Mouse (Mus musculus) embryonic facial prominence, embryonic 13.5 days (tissue): ENCODE measurements at regions not wholly inside any gene's neighbourhood (a gene's known extent, or its start where the extent isn't known, plus 50 kb on each side); places are given as distances from the start of the nearest gene placed in this dataset.

Experiments
- ATAC-seq: fragments of 200-750 bp; cut with Nextera tagmentation; 2 replicates; pipeline ENCODE4 v1.8.0; 2017; ENCODE audit warnings: low read depth; ENCODE audit not compliant: insufficient number of reproducible peaks, insufficient read depth, low FRiP score, low TSS enrichment
- H3K27ac ChIP-seq: fragments of 300-500 bp; sonication (generic); 2 replicates; pipeline ENCODE4 v1.5.1; 2015; ENCODE audit warnings: moderate library complexity, mild to moderate bottlenecking, inconsistent platforms
- H3K27me3 ChIP-seq: fragments of 300-500 bp; sonication (generic); 2 replicates; pipeline ENCODE4 v1.6.1; 2015; ENCODE audit warnings: mild to moderate bottlenecking, inconsistent platforms
- H3K36me3 ChIP-seq: fragments of 300-500 bp; sonication (generic); 2 replicates; pipeline ENCODE4 v1.6.1; 2015; ENCODE audit warnings: mild to moderate bottlenecking, inconsistent platforms
- H3K4me1 ChIP-seq: fragments of 300-500 bp; sonication (generic); 2 replicates; pipeline ENCODE4 v1.6.1; 2015; ENCODE audit warnings: inconsistent platforms
- H3K4me2 ChIP-seq: fragments of 300-500 bp; sonication (generic); 2 replicates; pipeline ENCODE4 v1.6.1; 2015; ENCODE audit warnings: moderate library complexity, mild to moderate bottlenecking, inconsistent platforms
- H3K4me3 ChIP-seq: fragments of 300-500 bp; sonication (generic); 2 replicates; pipeline ENCODE4 v1.5.1; 2015; ENCODE audit warnings: mild to moderate bottlenecking, inconsistent platforms
- H3K9ac ChIP-seq: fragments of 300-500 bp; sonication (generic); 2 replicates; pipeline ENCODE4 v1.6.1; 2015; ENCODE audit warnings: mild to moderate bottlenecking, inconsistent platforms
- H3K9me3 ChIP-seq: fragments of 300-500 bp; sonication (generic); 2 replicates; pipeline ENCODE4 v1.6.1; 2016; ENCODE audit warnings: inconsistent platforms
- WGBS: fragments of 180-500 bp; shearing (Covaris S2); methylation state at CpG from one replicate; pipeline ENCODE4 v1.1.7; 2015; ENCODE audit warnings: mixed read lengths; 5-methylcytosine and 5-hydroxymethylcytosine counted together

DNA sequence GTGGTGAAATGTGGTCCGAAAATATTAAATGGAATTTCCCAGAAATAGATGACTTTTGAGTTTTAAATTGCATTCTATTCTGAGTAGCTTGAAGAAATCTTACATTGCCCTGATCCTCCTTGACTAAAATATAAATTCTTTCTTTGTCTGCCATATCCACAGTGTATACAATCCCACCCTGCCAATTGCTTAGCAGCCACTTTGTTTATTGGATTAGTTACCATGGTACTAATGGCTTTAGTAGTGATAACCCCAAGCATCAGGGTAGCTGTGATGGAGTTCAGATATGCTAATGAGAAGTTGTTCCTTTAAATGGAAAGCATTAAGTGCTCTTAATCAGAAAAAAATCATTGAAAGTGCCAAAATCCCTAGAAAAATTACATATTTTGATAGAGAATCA, 277.4 kb upstream of the Pitrm1 start:
- Histone ChIP-seq H3K27me3 (no peaks in the 10 kb centered on the region), H3K4me2 (no peak overlapping the region), H3K9ac (no peak overlapping the region), H3K36me3 (no peaks in the 10 kb centered on the region), H3K4me3 (no peak overlapping the region), H3K9me3 (no peaks in the 10 kb centered on the region), H3K4me1 (no peaks in the 10 kb centered on the region), H3K27ac (no peak overlapping the region)
- WGBS = 81% methylated on average over 1 of the region's 1 CpGs
- no peak for ATAC-seq

DNA sequence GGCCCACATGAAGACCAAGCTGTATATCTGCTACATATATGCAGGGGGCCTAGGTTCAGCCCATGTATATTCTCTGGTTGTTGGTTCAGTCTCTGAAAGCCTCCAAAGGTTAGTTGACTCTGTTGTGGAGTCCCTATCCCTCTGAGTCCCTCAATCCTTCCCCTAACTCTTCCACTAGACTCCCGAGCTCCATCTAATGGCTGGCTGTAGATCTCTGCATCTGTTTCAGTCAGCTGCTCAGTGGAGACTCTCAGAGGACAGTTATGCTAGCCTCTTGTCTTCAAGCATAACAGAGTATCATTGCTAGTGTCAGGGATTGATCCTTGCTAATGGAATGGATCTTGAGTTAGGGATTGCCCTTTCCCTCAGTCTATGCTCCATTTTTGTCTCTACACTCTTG, 275.0 kb upstream of the Pitrm1 start:
- no peak for ATAC-seq
- no peaks in the 10 kb centered on the region for H3K27me3 ChIP-seq
- H3K4me3 ChIP-seq = no peak overlapping the region
- H3K9me3 ChIP-seq = no peaks in the 10 kb centered on the region
- H3K36me3 ChIP-seq = no peaks in the 10 kb centered on the region
- no peak overlapping the region for H3K4me2 ChIP-seq
- no peaks in the 10 kb centered on the region for H3K4me1 ChIP-seq
- no peak overlapping the region for H3K9ac ChIP-seq
- H3K27ac ChIP-seq = no peak overlapping the region
- WGBS = 67% methylated on average over 1 of the region's 1 CpGs

DNA sequence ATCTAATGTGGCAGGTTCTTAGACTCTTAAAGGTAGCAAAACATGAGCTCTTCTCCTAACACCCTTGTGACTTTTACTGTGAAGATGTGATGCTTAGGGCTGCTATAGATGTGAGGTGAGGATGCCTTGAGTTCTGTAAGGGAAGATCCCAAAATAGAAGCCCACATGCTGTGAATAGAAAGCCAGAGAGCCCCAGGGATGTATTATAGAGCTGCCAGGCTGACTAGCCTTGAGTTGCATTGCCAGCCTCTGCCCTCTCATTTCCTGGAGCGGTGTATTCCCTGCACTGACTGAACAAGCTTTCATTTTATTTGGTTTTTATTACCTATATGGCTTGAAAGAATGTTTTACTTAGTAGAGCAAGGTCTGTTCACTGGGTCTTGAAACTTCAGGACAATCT, 267.9 kb upstream of the Pitrm1 start:
- no peaks in the 10 kb centered on the region for H3K4me1 ChIP-seq
- H3K4me3 ChIP-seq = no peak overlapping the region
- 81% methylated on average over 1 of the region's 1 CpGs for WGBS
- H3K27me3 ChIP-seq = no peaks in the 10 kb centered on the region
- ATAC-seq = no peak
- H3K9ac ChIP-seq = no peak overlapping the region
- H3K9me3 ChIP-seq = no peaks in the 10 kb centered on the region
- H3K27ac ChIP-seq = no peak overlapping the region
- H3K36me3 ChIP-seq = no peaks in the 10 kb centered on the region
- H3K4me2 ChIP-seq = no peak overlapping the region

DNA sequence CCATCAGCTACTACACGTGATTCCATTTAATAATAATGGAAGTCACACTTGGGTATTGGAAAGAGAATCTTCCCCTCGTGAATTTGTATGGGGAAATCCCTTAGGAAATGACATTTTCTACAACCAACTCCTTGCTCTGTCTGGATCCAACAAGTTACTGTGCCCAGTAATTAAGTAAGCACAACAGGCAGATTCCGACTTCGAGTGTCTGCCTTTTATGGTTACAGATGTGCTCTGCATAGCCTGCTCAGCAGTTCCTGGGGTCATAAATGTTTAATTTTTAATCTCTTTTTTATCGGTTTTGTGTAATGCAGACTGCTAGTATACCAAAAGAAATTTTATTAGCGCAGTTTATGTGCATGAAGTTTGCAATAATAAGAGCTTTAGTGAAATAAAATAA, 259.8 kb upstream of the Pitrm1 start:
- 68% methylated on average over 6 of the region's 6 CpGs for WGBS
- no peak for ATAC-seq
- Histone ChIP-seq H3K4me1 (no peaks in the 10 kb centered on the region), H3K36me3 (no peaks in the 10 kb centered on the region), H3K9ac (no peak overlapping the region), H3K4me3 (no peak overlapping the region), H3K27ac (no peak overlapping the region), H3K27me3 (no peaks in the 10 kb centered on the region), H3K4me2 (no peak overlapping the region), H3K9me3 (no peaks in the 10 kb centered on the region)

DNA sequence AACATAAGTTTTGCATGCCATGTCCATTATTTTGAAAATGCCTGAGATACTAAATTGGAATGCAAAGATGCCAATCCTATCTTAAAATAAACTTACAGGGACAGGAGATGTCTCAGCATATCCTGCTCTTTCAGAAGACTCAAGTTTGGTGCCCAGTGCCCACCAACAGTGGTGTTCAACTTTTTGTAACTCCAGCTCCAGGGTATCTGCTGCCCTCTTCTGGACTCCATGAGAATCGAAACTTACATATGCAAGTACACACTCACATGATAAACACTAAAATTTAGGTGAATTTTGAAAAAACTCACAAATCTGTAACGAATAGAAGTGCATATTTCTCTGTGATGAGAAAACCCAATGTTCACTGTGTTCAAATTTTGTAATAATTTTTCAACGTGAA, 255.9 kb upstream of the Pitrm1 start:
- Histone ChIP-seq H3K27me3 (no peaks in the 10 kb centered on the region), H3K4me1 (no peaks in the 10 kb centered on the region), H3K4me3 (no peak overlapping the region), H3K9ac (no peak overlapping the region), H3K27ac (no peak overlapping the region), H3K4me2 (no peak overlapping the region), H3K36me3 (no peaks in the 10 kb centered on the region), H3K9me3 (no peaks in the 10 kb centered on the region)
- 49% methylated on average over 3 of the region's 3 CpGs for WGBS
- ATAC-seq = no peak

DNA sequence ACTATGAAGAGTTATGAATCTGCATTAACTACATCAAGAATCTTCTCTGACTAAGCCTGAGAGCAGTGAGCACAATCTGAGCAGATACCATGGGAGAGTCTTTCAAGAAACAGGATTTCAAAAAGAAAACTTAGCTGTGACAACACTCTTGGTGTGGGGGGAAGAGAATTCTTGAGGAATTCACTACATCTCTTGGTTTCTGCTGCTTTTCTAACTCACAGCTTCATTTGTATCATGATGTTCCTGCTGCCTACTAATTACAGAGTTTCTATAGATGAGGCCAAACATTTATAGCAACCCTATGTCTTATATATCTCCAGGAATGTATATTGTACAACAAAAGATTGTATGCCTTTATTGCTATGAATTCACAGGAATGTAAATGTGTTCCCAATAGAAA, 242.2 kb upstream of the Pitrm1 start:
- ATAC-seq = no peak
- H3K9ac ChIP-seq = no peak overlapping the region
- H3K27ac ChIP-seq = no peak overlapping the region
- no peak overlapping the region for H3K4me3 ChIP-seq
- H3K4me2 ChIP-seq = no peak overlapping the region
- no peaks in the 10 kb centered on the region for H3K4me1 ChIP-seq
- no peaks in the 10 kb centered on the region for H3K27me3 ChIP-seq
- no peaks in the 10 kb centered on the region for H3K36me3 ChIP-seq
- H3K9me3 ChIP-seq = no peaks in the 10 kb centered on the region

DNA sequence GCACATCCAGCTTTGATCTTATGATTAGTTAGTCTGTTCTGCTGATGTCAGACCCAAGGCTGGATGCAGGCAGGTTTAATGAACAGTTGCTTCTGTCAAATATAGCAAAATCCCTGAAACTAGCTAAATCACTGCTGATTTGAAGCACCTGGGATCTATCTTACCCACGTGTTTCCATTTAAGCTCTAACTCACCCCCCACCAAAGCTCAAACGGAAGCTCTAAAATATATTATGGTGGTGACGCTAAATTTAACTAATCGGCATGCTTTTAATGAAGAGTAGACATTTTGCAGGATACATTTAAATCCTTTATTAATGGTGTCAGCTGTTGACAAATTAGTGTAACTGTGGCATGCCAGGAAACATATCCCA, 241.3 kb upstream of the Pitrm1 start:
- H3K4me2 ChIP-seq = no peak overlapping the region
- no peak for ATAC-seq
- no peak overlapping the region for H3K27ac ChIP-seq
- H3K4me3 ChIP-seq = no peak overlapping the region
- H3K9ac ChIP-seq = no peak overlapping the region
- H3K9me3 ChIP-seq = no peaks in the 10 kb centered on the region
- 24% methylated on average over 4 of the region's 4 CpGs for WGBS
- no peaks in the 10 kb centered on the region for H3K36me3 ChIP-seq
- no peaks in the 10 kb centered on the region for H3K27me3 ChIP-seq
- H3K4me1 ChIP-seq = no peaks in the 10 kb centered on the region

DNA sequence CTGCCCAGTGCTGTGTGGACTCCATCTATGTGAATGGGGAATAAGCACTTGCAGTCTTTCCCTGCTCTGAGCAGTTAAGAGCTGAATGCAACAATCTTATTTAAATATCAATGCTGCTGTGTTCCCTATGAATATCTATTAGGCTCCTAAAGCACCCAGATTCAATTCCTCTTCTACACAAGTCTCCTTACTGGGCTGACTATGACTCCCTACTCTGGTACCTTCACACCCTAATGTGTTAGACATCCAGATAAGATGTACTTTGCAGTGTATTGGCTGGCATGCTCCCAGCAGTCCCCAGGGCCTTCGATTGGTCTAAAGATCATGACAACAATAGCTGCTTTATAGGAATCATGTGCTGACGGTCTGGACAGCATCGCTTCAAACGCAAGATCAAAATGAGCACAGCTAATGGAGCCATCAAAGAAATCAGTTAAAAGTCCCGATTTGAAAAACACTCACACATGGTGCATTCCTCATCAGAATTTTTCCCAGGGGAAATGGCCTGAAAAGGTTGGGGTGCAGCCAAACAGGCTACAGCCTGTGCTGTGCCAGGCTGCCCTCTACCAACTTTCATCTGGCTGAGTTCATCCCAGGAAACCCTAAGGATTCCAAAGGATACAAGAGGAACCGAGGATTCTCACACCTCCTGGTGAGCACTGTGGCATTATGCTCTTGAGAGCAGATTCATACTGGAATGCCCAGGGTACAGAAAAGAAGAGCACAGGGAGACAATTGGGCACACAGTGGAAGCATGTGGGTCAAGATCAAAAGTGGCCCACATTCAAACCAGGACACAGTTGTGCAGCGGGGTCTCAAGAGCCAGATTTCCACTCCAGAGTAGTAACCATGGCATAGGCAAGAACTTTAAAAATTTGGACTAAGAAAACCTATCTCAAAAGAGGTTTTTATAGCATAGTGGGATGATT, 240.7 kb upstream of the Pitrm1 start:
- WGBS = 43% methylated on average over 7 of the region's 7 CpGs
- H3K9ac ChIP-seq = no peak overlapping the region

DNA sequence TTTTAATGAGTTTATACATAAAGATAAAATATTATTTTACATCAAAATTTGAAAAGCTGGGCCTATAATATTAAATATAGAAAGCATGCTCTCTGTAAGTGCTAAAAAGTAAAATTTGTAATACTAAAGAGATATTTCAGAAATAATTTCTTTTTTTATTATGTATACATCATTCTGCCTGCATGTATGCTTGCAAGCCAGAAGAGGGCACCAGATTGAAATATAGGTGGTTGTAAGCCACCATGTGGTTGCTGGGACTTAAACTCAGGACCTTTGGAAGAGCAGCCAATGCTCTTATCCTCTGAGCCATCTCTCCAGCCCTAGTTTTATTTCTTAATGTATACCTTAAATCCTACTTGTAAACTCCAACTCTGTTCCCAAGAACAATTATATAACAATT, 231.7 kb upstream of the Pitrm1 start:
- H3K4me3 ChIP-seq = no peak overlapping the region
- ATAC-seq = no peak
- H3K4me2 ChIP-seq = no peak overlapping the region
- no peaks in the 10 kb centered on the region for H3K36me3 ChIP-seq
- H3K27ac ChIP-seq = no peak overlapping the region
- H3K9ac ChIP-seq = no peak overlapping the region
- no peaks in the 10 kb centered on the region for H3K27me3 ChIP-seq
- H3K4me1 ChIP-seq = no peaks in the 10 kb centered on the region
- no peaks in the 10 kb centered on the region for H3K9me3 ChIP-seq

More for the DNA sequence above, 240.7 kb upstream of the Pitrm1 start:
- Histone ChIP-seq H3K27me3 (no peaks in the 10 kb centered on the region), H3K4me2 (no peak overlapping the region), H3K9me3 (no peaks in the 10 kb centered on the region), H3K4me1 (no peaks in the 10 kb centered on the region), H3K36me3 (no peaks in the 10 kb centered on the region), H3K27ac (no peak overlapping the region), H3K4me3 (no peak overlapping the region)
- no peak for ATAC-seq

DNA sequence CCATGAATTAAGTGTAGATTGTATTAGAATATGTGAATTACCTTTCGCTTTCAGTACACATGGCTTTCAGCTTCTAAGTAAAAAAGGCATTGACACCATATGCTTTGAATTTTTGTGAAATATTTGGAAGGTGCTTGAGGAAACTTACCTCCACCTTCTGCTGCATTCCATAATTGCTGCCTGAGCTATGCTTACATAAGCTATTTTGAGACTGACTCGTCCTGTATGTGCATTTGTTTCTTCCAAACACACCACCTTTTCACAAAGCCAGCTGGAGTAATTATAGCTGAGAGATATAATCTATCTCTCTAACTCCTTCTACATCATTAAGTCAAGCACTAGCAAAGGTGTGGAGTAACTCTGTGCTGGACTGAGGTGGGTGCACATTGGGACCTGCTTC, 224.0 kb upstream of the Pitrm1 start:
- ATAC-seq = no peak
- Histone ChIP-seq H3K9me3 (no peaks in the 10 kb centered on the region), H3K27ac (no peak overlapping the region), H3K36me3 (no peaks in the 10 kb centered on the region), H3K4me3 (no peak overlapping the region), H3K4me1 (no peaks in the 10 kb centered on the region), H3K9ac (no peak overlapping the region), H3K4me2 (no peak overlapping the region), H3K27me3 (no peaks in the 10 kb centered on the region)
- 65% methylated on average over 2 of the region's 2 CpGs for WGBS

DNA sequence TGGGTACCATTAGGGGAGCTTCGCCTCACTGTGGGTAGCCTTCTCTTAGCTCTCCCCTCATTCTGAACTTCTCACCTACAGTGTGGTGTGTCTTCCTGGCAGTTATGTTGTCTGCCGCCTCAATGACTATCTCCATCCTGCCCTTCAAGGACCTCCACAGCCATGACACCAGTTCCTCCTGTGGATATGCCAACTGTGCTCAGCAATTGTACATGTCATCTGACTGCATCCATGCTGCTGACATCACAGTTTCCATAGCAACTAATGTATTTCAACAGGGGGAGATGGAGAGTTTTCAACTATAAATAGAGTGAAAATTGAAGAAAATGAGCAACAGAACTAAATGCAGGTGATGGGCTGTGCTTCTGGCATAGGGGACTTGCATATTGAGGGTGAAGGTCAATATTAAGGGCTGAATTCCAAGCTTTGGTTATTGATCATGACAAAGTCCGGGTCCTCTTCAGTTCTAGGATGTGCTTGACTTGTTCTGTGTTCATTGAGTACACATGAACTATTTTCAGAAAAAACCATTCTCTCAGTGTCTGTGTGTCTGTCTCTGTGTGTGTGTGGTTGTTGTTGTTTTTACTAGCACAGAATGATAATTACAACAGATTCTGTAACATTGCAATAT, 217.5 kb upstream of the Pitrm1 start:
- ATAC-seq = no peak
- Histone ChIP-seq H3K4me3 (no peak overlapping the region), H3K9ac (no peak overlapping the region), H3K27me3 (no peaks in the 10 kb centered on the region), H3K4me1 (no peaks in the 10 kb centered on the region), H3K36me3 (no peaks in the 10 kb centered on the region), H3K4me2 (no peak overlapping the region), H3K27ac (no peak overlapping the region), H3K9me3 (no peaks in the 10 kb centered on the region)
- whole genome bisulfite sequencing = 93% methylated on average over 3 of the region's 3 CpGs

DNA sequence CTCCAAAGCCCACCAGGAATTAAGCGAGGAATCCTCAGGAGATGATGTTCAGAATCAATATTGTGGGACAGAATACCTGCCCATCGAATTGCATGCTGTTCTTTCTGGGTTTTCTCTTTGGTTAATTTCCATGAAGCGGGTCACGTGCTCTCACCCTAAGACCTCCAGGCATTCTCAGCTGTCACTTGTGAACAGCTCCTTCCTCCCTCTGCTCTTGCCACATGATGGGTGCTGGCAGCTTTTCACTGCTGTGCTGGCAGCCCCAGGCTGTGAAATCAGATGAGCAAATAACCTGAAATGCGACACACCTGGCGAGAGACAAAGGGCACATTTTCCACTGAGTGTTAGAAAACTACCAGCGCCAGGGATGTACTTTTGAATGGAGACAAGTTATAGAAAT, 207.8 kb upstream of the Pitrm1 start:
- no peaks in the 10 kb centered on the region for H3K36me3 ChIP-seq
- 54% methylated on average over 7 of the region's 7 CpGs for WGBS
- H3K4me3 ChIP-seq = no peak overlapping the region
- H3K9ac ChIP-seq = no peak overlapping the region
- no peak for ATAC-seq
- no peak overlapping the region for H3K27ac ChIP-seq
- H3K4me1 ChIP-seq = peaks cover 5% of the 10 kb centered on the region; the same call in 1 of the 2 replicates
- H3K27me3 ChIP-seq = no peaks in the 10 kb centered on the region
- no peaks in the 10 kb centered on the region for H3K9me3 ChIP-seq
- H3K4me2 ChIP-seq = no peak overlapping the region
